Mouse (Mus musculus): ENCODE data around the gene Lamc3.

Gene Lamc3

GRCm38 (mm10) chr2:31974809-31975371, 87.8 kb downstream of the Lamc3 start:
- no peak for DNase-seq (ENCODE audit: low spot score)

- no peak for DNase-seq (ENCODE audit: low spot score)
Observed at GRCm38 (mm10) chr2:31987774-31988173, 100.7 kb downstream of the Lamc3 start.

GRCm38 (mm10) chr2:31990961-31991360, 103.9 kb downstream of the Lamc3 start:
- DNase-seq (ENCODE audit: low spot score): no peak

- DNase-seq (ENCODE audit: low spot score): no peak
Observed at GRCm38 (mm10) chr2:31994896-31995295, 107.8 kb downstream of the Lamc3 start.

- no peak for DNase-seq (ENCODE audit: low spot score)
Observed at GRCm38 (mm10) chr2:31996060-31996459, 109.0 kb downstream of the Lamc3 start.
